Mouse (Mus musculus): ENCODE measurements around the gene Gm49373. TPM values are rescaled to one million over a fixed set of nuclear protein-coding genes. Genes with fewer than 3 reads are reported as not detected.

Gene Gm49373
- polyA plus RNA-seq, 1 experiment from 2014 or later, result 0.58 TPM

GRCm38 (mm10) chr9:21036666-21037065, 36.2 kb downstream of the Gm49373 start:
- Histone ChIP-seq H3K27ac (replicated peaks; ENCODE audit: low read depth, low read length) (no peak overlapping the region), H3K9ac (replicated peaks; ENCODE audit: low read length) (no peak overlapping the region), H3K36me3 (replicated peaks; ENCODE audit: control insufficient read depth, insufficient read depth, low read depth, low read length) (no peaks in the 10 kb centered on the region), H3K4me3 (ENCODE audit: low read depth, low read length) (no peak overlapping the region), H3K4me2 (ENCODE audit: low read depth, low read length) (no peak overlapping the region), H3K4me1 (ENCODE audit: control insufficient read depth, insufficient read depth, low read length) (peaks cover 6% of the 10 kb centered on the region), H3K9me3 (replicated peaks; ENCODE audit: control insufficient read depth, low read length) (no peaks in the 10 kb centered on the region), H3K27me3 (ENCODE audit: control insufficient read depth, insufficient read depth, low read length) (peaks cover 79% of the 10 kb centered on the region)
- DNase-seq (ENCODE audit: low spot score) (no peak), ATAC-seq (replicated peaks; ENCODE audit: insufficient number of reproducible peaks, low FRiP score, low TSS enrichment, low read depth) (no peak)
- 1% methylated on average over 22 of the region's 22 CpGs for WGBS

GRCm38 (mm10) chr9:21036161-21036560, 36.7 kb downstream of the Gm49373 start:
- WGBS, result 5% methylated on average over 20 of the region's 20 CpGs
- H3K9ac ChIP-seq (replicated peaks; ENCODE audit: low read length), result no peak overlapping the region
- DNase-seq (ENCODE audit: low spot score), result no peak
- no peaks in the 10 kb centered on the region for H3K9me3 ChIP-seq (replicated peaks; ENCODE audit: control insufficient read depth, low read length)
- H3K4me2 ChIP-seq (ENCODE audit: low read depth, low read length), result no peak overlapping the region
- no peak overlapping the region for H3K27ac ChIP-seq (replicated peaks; ENCODE audit: low read depth, low read length)
- ATAC-seq (replicated peaks; ENCODE audit: insufficient number of reproducible peaks, low FRiP score, low TSS enrichment, low read depth), result no peak
- peaks cover 6% of the 10 kb centered on the region for H3K4me1 ChIP-seq (ENCODE audit: control insufficient read depth, insufficient read depth, low read length)
- H3K27me3 ChIP-seq (ENCODE audit: control insufficient read depth, insufficient read depth, low read length), result peaks cover 80% of the 10 kb centered on the region
- H3K36me3 ChIP-seq (replicated peaks; ENCODE audit: control insufficient read depth, insufficient read depth, low read depth, low read length), result no peaks in the 10 kb centered on the region
- H3K4me3 ChIP-seq (ENCODE audit: low read depth, low read length), result no peak overlapping the region

- H3K36me3 ChIP-seq (replicated peaks; ENCODE audit: control insufficient read depth, insufficient read depth, low read depth, low read length), result no peaks in the 10 kb centered on the region
- peak overlapping the region; percentile 25; the same call in 1 of the 2 replicates for H3K9ac ChIP-seq (replicated peaks; ENCODE audit: low read length)
- ATAC-seq (replicated peaks; ENCODE audit: insufficient number of reproducible peaks, low FRiP score, low TSS enrichment, low read depth) (no peak), DNase-seq (ENCODE audit: low spot score) (no peak)
- H3K9me3 ChIP-seq (replicated peaks; ENCODE audit: control insufficient read depth, low read length), result no peaks in the 10 kb centered on the region
- H3K27me3 ChIP-seq (ENCODE audit: control insufficient read depth, insufficient read depth, low read length), result peaks cover 80% of the 10 kb centered on the region
- peaks cover 6% of the 10 kb centered on the region for H3K4me1 ChIP-seq (ENCODE audit: control insufficient read depth, insufficient read depth, low read length)
- 14% methylated on average over 9 of the region's 9 CpGs for WGBS
- no peak overlapping the region for H3K27ac ChIP-seq (replicated peaks; ENCODE audit: low read depth, low read length)
- no peak overlapping the region for H3K4me3 ChIP-seq (ENCODE audit: low read depth, low read length)
- H3K4me2 ChIP-seq (ENCODE audit: low read depth, low read length), result no peak overlapping the region
Observed at GRCm38 (mm10) chr9:21035586-21035985, 37.3 kb downstream of the Gm49373 start.

GRCm38 (mm10) chr9:21034481-21035085, 38.3 kb downstream of the Gm49373 start:
- H3K36me3 ChIP-seq (replicated peaks; ENCODE audit: control insufficient read depth, insufficient read depth, low read depth, low read length), result no peaks in the 10 kb centered on the region
- no peak overlapping the region for H3K27ac ChIP-seq (replicated peaks; ENCODE audit: low read depth, low read length)
- peak; percentile 63 for DNase-seq (ENCODE audit: low spot score)
- no peaks in the 10 kb centered on the region for H3K9me3 ChIP-seq (replicated peaks; ENCODE audit: control insufficient read depth, low read length)
- no peak for ATAC-seq (replicated peaks; ENCODE audit: insufficient number of reproducible peaks, low FRiP score, low TSS enrichment, low read depth)
- peaks cover 6% of the 10 kb centered on the region for H3K4me1 ChIP-seq (ENCODE audit: control insufficient read depth, insufficient read depth, low read length)
- H3K4me2 ChIP-seq (ENCODE audit: low read depth, low read length), result no peak overlapping the region
- WGBS, result 3% methylated on average over 17 of the region's 17 CpGs
- H3K9ac ChIP-seq (replicated peaks; ENCODE audit: low read length), result no peak overlapping the region
- peaks cover 80% of the 10 kb centered on the region for H3K27me3 ChIP-seq (ENCODE audit: control insufficient read depth, insufficient read depth, low read length)
- H3K4me3 ChIP-seq (ENCODE audit: low read depth, low read length), result no peak overlapping the region

- peak overlapping the region; percentile 15; the same call in 1 of the 2 replicates for H3K9ac ChIP-seq (replicated peaks; ENCODE audit: low read length)
- under 1% methylated on average over 34 of the region's 34 CpGs for WGBS
- peak overlapping the region; percentile 63 for H3K4me2 ChIP-seq (ENCODE audit: low read depth, low read length)
- no peaks in the 10 kb centered on the region for H3K36me3 ChIP-seq (replicated peaks; ENCODE audit: control insufficient read depth, insufficient read depth, low read depth, low read length)
- ATAC-seq (replicated peaks; ENCODE audit: insufficient number of reproducible peaks, low FRiP score, low TSS enrichment, low read depth), result no peak
- DNase-seq (ENCODE audit: low spot score), result peak; percentile 87
- peaks cover 6% of the 10 kb centered on the region for H3K4me1 ChIP-seq (ENCODE audit: control insufficient read depth, insufficient read depth, low read length)
- H3K4me3 ChIP-seq (ENCODE audit: low read depth, low read length), result peak overlapping the region; percentile 39
- H3K27me3 ChIP-seq (ENCODE audit: control insufficient read depth, insufficient read depth, low read length), result peaks cover 66% of the 10 kb centered on the region
- no peaks in the 10 kb centered on the region for H3K9me3 ChIP-seq (replicated peaks; ENCODE audit: control insufficient read depth, low read length)
- H3K27ac ChIP-seq (replicated peaks; ENCODE audit: low read depth, low read length), result no peak overlapping the region
Observed at GRCm38 (mm10) chr9:21033136-21033535, 39.8 kb downstream of the Gm49373 start.

GRCm38 (mm10) chr9:21032491-21032890, 40.4 kb downstream of the Gm49373 start:
- Histone ChIP-seq H3K9me3 (replicated peaks; ENCODE audit: control insufficient read depth, low read length) (no peaks in the 10 kb centered on the region), H3K4me1 (ENCODE audit: control insufficient read depth, insufficient read depth, low read length) (peaks cover 6% of the 10 kb centered on the region), H3K36me3 (replicated peaks; ENCODE audit: control insufficient read depth, insufficient read depth, low read depth, low read length) (no peaks in the 10 kb centered on the region), H3K27ac (replicated peaks; ENCODE audit: low read depth, low read length) (no peak overlapping the region), H3K9ac (replicated peaks; ENCODE audit: low read length) (no peak overlapping the region), H3K27me3 (ENCODE audit: control insufficient read depth, insufficient read depth, low read length) (peaks cover 60% of the 10 kb centered on the region), H3K4me3 (ENCODE audit: low read depth, low read length) (peak overlapping the region; percentile 31), H3K4me2 (ENCODE audit: low read depth, low read length) (peak overlapping the region; percentile 83)
- DNase-seq (ENCODE audit: low spot score) (no peak), ATAC-seq (replicated peaks; ENCODE audit: insufficient number of reproducible peaks, low FRiP score, low TSS enrichment, low read depth) (no peak)
- 2% methylated on average over 7 of the region's 7 CpGs for WGBS

- H3K9ac ChIP-seq (replicated peaks; ENCODE audit: low read length), result no peak within 1 kb of the TSS
Observed at GRCm38 (mm10) chr9:21031896-21032351, 41.0 kb downstream of the Gm49373 start, which contains the start of gene Icam5. Gene Icam5 (plus strand): TSS chr9:21032073.

GRCm38 (mm10) chr9:21031251-21031895, 41.5 kb downstream of the Gm49373 start:
- Histone ChIP-seq H3K4me3 (ENCODE audit: low read depth, low read length) (peak overlapping the region; percentile 31), H3K27me3 (ENCODE audit: control insufficient read depth, insufficient read depth, low read length) (peaks cover 49% of the 10 kb centered on the region), H3K36me3 (replicated peaks; ENCODE audit: control insufficient read depth, insufficient read depth, low read depth, low read length) (no peaks in the 10 kb centered on the region), H3K9ac (replicated peaks; ENCODE audit: low read length) (no peak overlapping the region), H3K9me3 (replicated peaks; ENCODE audit: control insufficient read depth, low read length) (no peaks in the 10 kb centered on the region), H3K4me2 (ENCODE audit: low read depth, low read length) (peak overlapping the region; percentile 83), H3K4me1 (ENCODE audit: control insufficient read depth, insufficient read depth, low read length) (peaks cover 4% of the 10 kb centered on the region), H3K27ac (replicated peaks; ENCODE audit: low read depth, low read length) (no peak overlapping the region)
- peak; percentile 40; the same call in 1 of the 2 replicates for ATAC-seq (replicated peaks; ENCODE audit: insufficient number of reproducible peaks, low FRiP score, low TSS enrichment, low read depth)
- DNase-seq (ENCODE audit: low spot score), result peak; percentile 66
- under 1% methylated on average over 36 of the region's 36 CpGs for WGBS

More at GRCm38 (mm10) chr9:21031896-21032351, 41.0 kb downstream of the Gm49373 start, which contains the start of gene Icam5:
- WGBS, result under 1% methylated on average over 34 of the region's 35 CpGs
- no peaks in the 10 kb centered on the region for H3K9me3 ChIP-seq (replicated peaks; ENCODE audit: control insufficient read depth, low read length)
- H3K4me3 ChIP-seq (ENCODE audit: low read depth, low read length), result peak within 1 kb of the TSS; percentile 39
- no peaks in the 10 kb centered on the region for H3K36me3 ChIP-seq (replicated peaks; ENCODE audit: control insufficient read depth, insufficient read depth, low read depth, low read length)
- no peak for ATAC-seq (replicated peaks; ENCODE audit: insufficient number of reproducible peaks, low FRiP score, low TSS enrichment, low read depth)
- no peak within 1 kb of the TSS for H3K27ac ChIP-seq (replicated peaks; ENCODE audit: low read depth, low read length)
- peaks cover 4% of the 10 kb centered on the region for H3K4me1 ChIP-seq (ENCODE audit: control insufficient read depth, insufficient read depth, low read length)
- peaks cover 54% of the 10 kb centered on the region for H3K27me3 ChIP-seq (ENCODE audit: control insufficient read depth, insufficient read depth, low read length)
- H3K4me2 ChIP-seq (ENCODE audit: low read depth, low read length), result peak within 1 kb of the TSS; percentile 83
- no peak for DNase-seq (ENCODE audit: low spot score)
